21 mouse cellular contexts compared by ENCODE assay signal in genomic region chr4:107136531-107136930, GRCm38 (mm10). TPM values are rescaled to one million over a fixed set of nuclear protein-coding genes. Genes with fewer than 3 reads are reported as not detected.
A peak's percentile ranks its signal among the peaks of the same experiment; 100 is the strongest.
DNase-seq lines count a peak whose midpoint lies in the region; ATAC-seq and TF ChIP-seq lines count a peak whose summit lies in the region.
"Had no signal": no experiment of that assay in that cellular context is flagged by ENCODE, and none has a peak within 500 bp of the region (broad histone marks: within the 10 kb centered on the region; RNA-seq: fewer than 3 reads in every experiment).

No protein-coding gene starts in this region.

- no peak overlapping the region for H3K9ac ChIP-seq in kidney, postnatal 0 days (ENCODE audit: low read depth, low read length)
- no peak overlapping the region for H3K9ac ChIP-seq in liver, postnatal 0 days (replicated peaks)
- H3K9ac ChIP-seq: embryonic facial prominence, embryonic 13.5 days; forebrain, embryonic 15.5 days; limb, embryonic 15.5 days; liver, embryonic 15.5 days; midbrain, embryonic 13.5 days; neural tube, embryonic 13.5 days had no signal

- no peaks in the 10 kb centered on the region for H3K9me3 ChIP-seq in kidney, postnatal 0 days (replicated peaks; ENCODE audit: low read length)
- H3K9me3 ChIP-seq in liver, postnatal 0 days (ENCODE audit: low read length), result no peaks in the 10 kb centered on the region
- H3K9me3 ChIP-seq: embryonic facial prominence, embryonic 13.5 days; forebrain, embryonic 15.5 days; limb, embryonic 15.5 days; liver, embryonic 15.5 days; midbrain, embryonic 13.5 days; neural tube, embryonic 13.5 days had no signal

- 32% methylated on average over 3 of the region's 3 CpGs for WGBS in kidney, postnatal 0 days
- WGBS in liver, postnatal 0 days (ENCODE audit: insufficient replicate concordance), result 60% methylated on average over 3 of the region's 3 CpGs

- no peaks in the 10 kb centered on the region for H3K27me3 ChIP-seq in kidney, postnatal 0 days (ENCODE audit: insufficient read depth, low read length)
- H3K27me3 ChIP-seq in liver, postnatal 0 days (ENCODE audit: insufficient read depth, low read length), result no peaks in the 10 kb centered on the region
- H3K27me3 ChIP-seq: forebrain, embryonic 15.5 days; limb, embryonic 15.5 days; liver, embryonic 15.5 days; midbrain, embryonic 13.5 days; neural tube, embryonic 13.5 days had no signal

- ATAC-seq in kidney, postnatal 0 days (replicated peaks; ENCODE audit: low FRiP score, low read depth), result no peak
- ATAC-seq in liver, postnatal 0 days, result no peak
- ATAC-seq: forebrain, embryonic 15.5 days; midbrain, embryonic 13.5 days had no signal

- H3K4me2 ChIP-seq in kidney, postnatal 0 days (ENCODE audit: low read length), result no peak overlapping the region
- no peak overlapping the region for H3K4me2 ChIP-seq in liver, postnatal 0 days (ENCODE audit: low read depth, low read length)
- H3K4me2 ChIP-seq: embryonic facial prominence, embryonic 13.5 days; forebrain, embryonic 15.5 days; limb, embryonic 15.5 days; liver, embryonic 15.5 days; midbrain, embryonic 13.5 days; neural tube, embryonic 13.5 days had no signal

- peak; percentile 48 for DNase-seq in kidney, adult 11 months
- no peak for DNase-seq in kidney, postnatal 4 days
- peak; percentile 50 to 67 for DNase-seq in kidney, adult 8-10 months
- DNase-seq in kidney, postnatal 0 days (ENCODE audit: low spot score), result no peak
- peak; percentile 42 for DNase-seq in yolk sac, embryonic 10.5 days (ENCODE audit: low spot score)
- DNase-seq in liver, postnatal 0 days, result no peak
- DNase-seq in cerebellum, postnatal 36 days, result no peak
- DNase-seq: cerebellum, adult 8-10 months; heart, adult 11 months; layer of hippocampus, postnatal 36 days; lung, postnatal 10 days; thymus, postnatal 4 days had no signal

- no peak for TF ChIP-seq EP300 in liver, postnatal 0 days (IDR thresholded peaks at IDR 0.05; ENCODE audit: low read depth)

- TF ChIP-seq CTCF in kidney, postnatal 0 days (IDR thresholded peaks at IDR 0.05; ENCODE audit: low read depth), result no peak
- TF ChIP-seq CTCF in liver, postnatal 0 days (IDR thresholded peaks at IDR 0.05; ENCODE audit: low read depth), result no peak

- no peak overlapping the region for H3K4me3 ChIP-seq in kidney, postnatal 0 days (replicated peaks; ENCODE audit: low read depth, low read length)
- no peak overlapping the region for H3K4me3 ChIP-seq in liver, postnatal 0 days (ENCODE audit: low read depth, low read length)
- H3K4me3 ChIP-seq: embryonic facial prominence, embryonic 13.5 days; forebrain, embryonic 15.5 days; limb, embryonic 15.5 days; liver, embryonic 15.5 days; midbrain, embryonic 13.5 days; neural tube, embryonic 13.5 days had no signal

- H3K36me3 ChIP-seq in kidney, postnatal 0 days (ENCODE audit: insufficient read depth, low read length), result no peaks in the 10 kb centered on the region
- peaks cover 6% of the 10 kb centered on the region for H3K36me3 ChIP-seq in liver, postnatal 0 days (replicated peaks; ENCODE audit: insufficient read depth, low read length)
- H3K36me3 ChIP-seq: forebrain, embryonic 15.5 days; midbrain, embryonic 13.5 days; neural tube, embryonic 13.5 days had no signal

- H3K4me1 ChIP-seq in kidney, postnatal 0 days (replicated peaks; ENCODE audit: insufficient read depth, low read length), result peaks cover 32% of the 10 kb centered on the region
- 0 out of 2 replicates have a peak, but pooled peaks cover 2% of the 10 kb centered on the region for H3K4me1 ChIP-seq in liver, postnatal 0 days (ENCODE audit: insufficient read depth)

- H3K27ac ChIP-seq in kidney, postnatal 0 days, result peak overlapping the region; percentile 68
- H3K27ac ChIP-seq in liver, postnatal 0 days (ENCODE audit: low read depth), result no peak overlapping the region
- H3K27ac ChIP-seq: embryonic facial prominence, embryonic 13.5 days; forebrain, embryonic 15.5 days; limb, embryonic 15.5 days; liver, embryonic 15.5 days; midbrain, embryonic 13.5 days; neural tube, embryonic 13.5 days had no signal

RNA-seq across cellular contexts. Expression of gene Cdcp2, which starts 39.8 kb away (rescaled TPM):
- 0.09 and 0.10 TPM in 2 replicates for polyA plus RNA-seq in kidney, postnatal 0 days (2015; fragmentation: Nextera tagmentation; extraction: Ambion mirVana)
- polyA plus RNA-seq in liver, postnatal 0 days (2015; fragmentation: Nextera tagmentation; extraction: Ambion mirVana), result not detected in 2 replicates
- polyA plus RNA-seq: C2C12; embryonic facial prominence, embryonic 13.5 days; forebrain, embryonic 15.5 days; heart, embryonic 14.5 days; large intestine, adult 2 months; limb, embryonic 15.5 days; liver, embryonic 15.5 days; midbrain, embryonic 13.5 days; neural tube, embryonic 13.5 days had no signal

RNA-seq across cellular contexts. Expression of gene Tmem59, which starts 41.7 kb away (rescaled TPM):
- 708 and 709 TPM in 2 replicates for polyA plus RNA-seq in kidney, postnatal 0 days (2015; fragmentation: Nextera tagmentation; extraction: Ambion mirVana)
- 282 and 296 TPM in 2 replicates for polyA plus RNA-seq in liver, postnatal 0 days (2015; fragmentation: Nextera tagmentation; extraction: Ambion mirVana)

RNA-seq across cellular contexts. Expression of gene Tceanc2, which starts 42.4 kb away (rescaled TPM):
- 24.1 and 37.4 TPM in 2 replicates for polyA plus RNA-seq in kidney, postnatal 0 days (2015; fragmentation: Nextera tagmentation; extraction: Ambion mirVana)
- 12.7 TPM in 2 replicates for polyA plus RNA-seq in liver, postnatal 0 days (2015; fragmentation: Nextera tagmentation; extraction: Ambion mirVana)

Comparison
In these comparisons a context has a peak if more than half of its experiments do, and no peak if none do; other contexts are left out.
1. DNase-seq: peak in kidney, adult 11 months (single experiment), kidney, adult 8-10 months (2 of 2) and yolk sac, embryonic 10.5 days (single experiment); none in kidney, postnatal 4 days (0 of 2), kidney, postnatal 0 days (single experiment), liver, postnatal 0 days (single experiment) and cerebellum, postnatal 36 days (0 of 2).